ENCODE assay signal across 20 mouse cellular contexts in genomic region chr7:131643341-131643840, GRCm38 (mm10).
DNase-seq lines count a peak whose midpoint lies in the region; ATAC-seq lines count a peak whose summit lies in the region.
"Had no signal": no experiment of that assay in that cellular context is flagged by ENCODE, and none has a peak within 500 bp of the region (broad histone marks: within the 10 kb centered on the region; RNA-seq: fewer than 3 reads in every experiment).

No protein-coding gene starts in this region.

- H3K4me3 ChIP-seq in forebrain, embryonic 14.5 days (ENCODE audit: low read depth, low read length) = no peak overlapping the region
- no peak overlapping the region for H3K4me3 ChIP-seq in forebrain, embryonic 16.5 days (replicated peaks; ENCODE audit: low read length)
- no peak overlapping the region for H3K4me3 ChIP-seq in neural tube, embryonic 12.5 days
- H3K4me3 ChIP-seq in limb, embryonic 12.5 days (replicated peaks) = no peak overlapping the region
- no peak overlapping the region for H3K4me3 ChIP-seq in neural tube, embryonic 15.5 days (replicated peaks)
- H3K4me3 ChIP-seq: erythroblast, embryonic 14.5 days; heart, embryonic 15.5 days; liver, embryonic 13.5 days; myocyte had no signal

- H3K9me3 ChIP-seq in forebrain, embryonic 14.5 days (replicated peaks; ENCODE audit: control insufficient read depth, low read length) = no peaks in the 10 kb centered on the region
- H3K9me3 ChIP-seq in forebrain, embryonic 16.5 days (ENCODE audit: control insufficient read depth, low read length) = no peaks in the 10 kb centered on the region
- H3K9me3 ChIP-seq in neural tube, embryonic 12.5 days = no peaks in the 10 kb centered on the region
- no peaks in the 10 kb centered on the region for H3K9me3 ChIP-seq in limb, embryonic 12.5 days
- H3K9me3 ChIP-seq in neural tube, embryonic 15.5 days (replicated peaks) = no peaks in the 10 kb centered on the region
- H3K9me3 ChIP-seq: heart, embryonic 15.5 days; liver, embryonic 13.5 days had no signal

- H3K27me3 ChIP-seq in forebrain, embryonic 14.5 days (replicated peaks; ENCODE audit: control insufficient read depth, insufficient read depth, low read length) = peaks cover 86% of the 10 kb centered on the region
- peaks cover 81% of the 10 kb centered on the region for H3K27me3 ChIP-seq in forebrain, embryonic 16.5 days (replicated peaks; ENCODE audit: control insufficient read depth, insufficient read depth, low read length)
- H3K27me3 ChIP-seq in neural tube, embryonic 12.5 days (replicated peaks) = peaks cover 58% of the 10 kb centered on the region
- peaks cover 77% of the 10 kb centered on the region for H3K27me3 ChIP-seq in limb, embryonic 12.5 days
- H3K27me3 ChIP-seq in neural tube, embryonic 15.5 days (replicated peaks) = peaks cover 56% of the 10 kb centered on the region

- peaks cover 7% of the 10 kb centered on the region for H3K4me1 ChIP-seq in forebrain, embryonic 14.5 days (ENCODE audit: control insufficient read depth, insufficient read depth, low read length)
- peaks cover 12% of the 10 kb centered on the region for H3K4me1 ChIP-seq in forebrain, embryonic 16.5 days (replicated peaks; ENCODE audit: control insufficient read depth, insufficient read depth, low read length)
- peaks cover 11% of the 10 kb centered on the region for H3K4me1 ChIP-seq in neural tube, embryonic 12.5 days
- H3K4me1 ChIP-seq in limb, embryonic 12.5 days (replicated peaks) = peaks cover 19% of the 10 kb centered on the region
- H3K4me1 ChIP-seq in neural tube, embryonic 15.5 days = peaks cover 23% of the 10 kb centered on the region
- H3K4me1 ChIP-seq: heart, embryonic 15.5 days; liver, embryonic 13.5 days had no signal

- H3K27ac ChIP-seq in forebrain, embryonic 14.5 days (ENCODE audit: low read depth, low read length) = no peak overlapping the region
- H3K27ac ChIP-seq in forebrain, embryonic 16.5 days (ENCODE audit: low read length) = no peak overlapping the region
- H3K27ac ChIP-seq in neural tube, embryonic 12.5 days = no peak overlapping the region
- no peak overlapping the region for H3K27ac ChIP-seq in limb, embryonic 12.5 days
- no peak overlapping the region for H3K27ac ChIP-seq in neural tube, embryonic 15.5 days (replicated peaks)
- H3K27ac ChIP-seq: heart, embryonic 15.5 days; liver, embryonic 13.5 days had no signal

- 5% methylated on average over 13 of the region's 13 CpGs for WGBS in forebrain, embryonic 14.5 days
- WGBS in forebrain, embryonic 16.5 days = 8% methylated on average over 13 of the region's 13 CpGs
- WGBS in neural tube, embryonic 12.5 days = 14% methylated on average over 13 of the region's 13 CpGs
- 14% methylated on average over 13 of the region's 13 CpGs for WGBS in limb, embryonic 12.5 days
- 16% methylated on average over 13 of the region's 13 CpGs for WGBS in neural tube, embryonic 15.5 days

- H3K36me3 ChIP-seq in forebrain, embryonic 14.5 days (ENCODE audit: control insufficient read depth, insufficient read depth, low read length) = no peaks in the 10 kb centered on the region
- H3K36me3 ChIP-seq in forebrain, embryonic 16.5 days (ENCODE audit: control insufficient read depth, insufficient read depth) = no peaks in the 10 kb centered on the region
- H3K36me3 ChIP-seq in neural tube, embryonic 12.5 days = no peaks in the 10 kb centered on the region
- H3K36me3 ChIP-seq in limb, embryonic 12.5 days = no peaks in the 10 kb centered on the region
- no peaks in the 10 kb centered on the region for H3K36me3 ChIP-seq in neural tube, embryonic 15.5 days
- H3K36me3 ChIP-seq: heart, embryonic 15.5 days; liver, embryonic 13.5 days had no signal

- no peak for ATAC-seq in forebrain, embryonic 14.5 days
- no peak for ATAC-seq in forebrain, embryonic 16.5 days
- no peak for ATAC-seq in neural tube, embryonic 12.5 days (ENCODE audit: low FRiP score, low read depth)
- no peak for ATAC-seq in limb, embryonic 12.5 days (ENCODE audit: insufficient number of reproducible peaks, insufficient read depth, low FRiP score, low TSS enrichment, low read depth)
- no peak for ATAC-seq in neural tube, embryonic 15.5 days (ENCODE audit: low FRiP score)
- ATAC-seq in megakaryocyte, adult 5-6 weeks (ENCODE audit: poor library complexity, severe bottlenecking) = no peak

- DNase-seq in forebrain, embryonic 14.5 days (ENCODE audit: low spot score) = no peak
- no peak for DNase-seq in neural tube, embryonic 10.5 days (ENCODE audit: extremely low spot score, low spot score)
- DNase-seq in gastrocnemius, postnatal 25 days = no peak
- DNase-seq: adrenal gland, adult 8-10 months; B cell, adult 2 months; cerebellum, adult 11 months; cerebellum, postnatal 14 days; heart, adult 11 months; kidney, adult 2 months; left cerebral cortex, postnatal 4 days; liver, embryonic 13.5 days; thymus, postnatal 25 days had no signal

- no peak overlapping the region for H3K9ac ChIP-seq in forebrain, embryonic 14.5 days (ENCODE audit: low read length)
- H3K9ac ChIP-seq in forebrain, embryonic 16.5 days (replicated peaks; ENCODE audit: low read depth, low read length) = no peak overlapping the region
- H3K9ac ChIP-seq in neural tube, embryonic 12.5 days = no peak overlapping the region
- H3K9ac ChIP-seq in limb, embryonic 12.5 days (replicated peaks) = no peak overlapping the region
- no peak overlapping the region for H3K9ac ChIP-seq in neural tube, embryonic 15.5 days (replicated peaks)
- H3K9ac ChIP-seq: heart, embryonic 15.5 days; liver, embryonic 13.5 days had no signal

- H3K4me2 ChIP-seq in forebrain, embryonic 14.5 days (ENCODE audit: low read length) = peak overlapping the region; percentile 12; the same call in 1 of the 2 replicates
- no peak overlapping the region for H3K4me2 ChIP-seq in forebrain, embryonic 16.5 days (ENCODE audit: low read length)
- 0 out of 2 replicates have a peak overlapping the region, but pooled peaks have one; percentile 45 for H3K4me2 ChIP-seq in neural tube, embryonic 12.5 days (replicated peaks)
- H3K4me2 ChIP-seq in limb, embryonic 12.5 days = peak overlapping the region; percentile 46
- H3K4me2 ChIP-seq in neural tube, embryonic 15.5 days = peak overlapping the region; percentile 45; the same call in 1 of the 2 replicates
- H3K4me2 ChIP-seq: heart, embryonic 15.5 days; liver, embryonic 13.5 days had no signal
